Mouse (Mus musculus): ENCODE results near the gene Slc35g1.

GRCm38 (mm10) chr19:38351202-38351601 lies 44.6 kb upstream of the Slc35g1 start:
- TF ChIP-seq CTCF (IDR thresholded peaks at IDR 0.05; ENCODE audit: borderline replicate concordance, insufficient read depth, low read length) = no peak
- TF ChIP-seq POLR2A (IDR thresholded peaks at IDR 0.05; ENCODE audit: low read depth, low read length) = no peak

All from embryonic fibroblast, embryonic 13.5 days (primary cell).